Mouse (Mus musculus): Measurements from ENCODE around the gene Kcnc3. TPM values are rescaled to one million over a fixed set of nuclear protein-coding genes. Genes with fewer than 3 reads are reported as not detected.

Gene Kcnc3
- polyA plus RNA-seq, 1 experiment from 2014 or later, result 0.22 TPM

GRCm38 (mm10) chr7:44588338-44588737 lies 2.1 kb upstream of the Kcnc3 start:
- Histone ChIP-seq H3K27ac (ENCODE audit: low read depth, low read length) (no peak overlapping the region), H3K36me3 (ENCODE audit: control insufficient read depth, insufficient read depth, low read length) (no peaks in the 10 kb centered on the region), H3K9ac (ENCODE audit: low read depth, low read length) (no peak overlapping the region), H3K4me1 (replicated peaks; ENCODE audit: control insufficient read depth, insufficient read depth, low read length) (peaks cover 3% of the 10 kb centered on the region; the same call in 1 of the 2 replicates), H3K9me3 (ENCODE audit: control insufficient read depth, low read length) (no peaks in the 10 kb centered on the region), H3K4me3 (ENCODE audit: low read depth, low read length) (no peak overlapping the region), H3K4me2 (peak overlapping the region; percentile 68), H3K27me3 (replicated peaks; ENCODE audit: control insufficient read depth, insufficient read depth, low read length) (peaks cover 90% of the 10 kb centered on the region)
- WGBS, result 13% methylated on average over 12 of the region's 12 CpGs
- ATAC-seq (replicated peaks; ENCODE audit: low FRiP score), result no peak
- no peak for DNase-seq (ENCODE audit: low spot score)

- Histone ChIP-seq H3K4me1 (replicated peaks; ENCODE audit: control insufficient read depth, insufficient read depth, low read length) (peaks cover 3% of the 10 kb centered on the region; the same call in 1 of the 2 replicates), H3K4me3 (ENCODE audit: low read depth, low read length) (peak overlapping the region; percentile 44), H3K4me2 (peak overlapping the region; percentile 68), H3K27ac (ENCODE audit: low read depth, low read length) (no peak overlapping the region), H3K9me3 (ENCODE audit: control insufficient read depth, low read length) (no peaks in the 10 kb centered on the region), H3K27me3 (replicated peaks; ENCODE audit: control insufficient read depth, insufficient read depth, low read length) (peaks cover 98% of the 10 kb centered on the region), H3K36me3 (ENCODE audit: control insufficient read depth, insufficient read depth, low read length) (no peaks in the 10 kb centered on the region), H3K9ac (ENCODE audit: low read depth, low read length) (no peak overlapping the region)
- ATAC-seq (replicated peaks; ENCODE audit: low FRiP score), result peak; percentile 35; the same call in 1 of the 2 replicates
- DNase-seq (ENCODE audit: low spot score), result peak; percentile 71
- WGBS, result under 1% methylated on average over 31 of the region's 33 CpGs
These were observed 1.3 kb upstream of the Kcnc3 start for GRCm38 (mm10) chr7:44589149-44589548.

- 4% methylated on average over 13 of the region's 13 CpGs for WGBS
- H3K4me3 ChIP-seq (ENCODE audit: low read depth, low read length), result peak overlapping the region; percentile 16; the same call in 1 of the 2 replicates
- no peaks in the 10 kb centered on the region for H3K36me3 ChIP-seq (ENCODE audit: control insufficient read depth, insufficient read depth, low read length)
- no peak overlapping the region for H3K27ac ChIP-seq (ENCODE audit: low read depth, low read length)
- no peaks in the 10 kb centered on the region for H3K9me3 ChIP-seq (ENCODE audit: control insufficient read depth, low read length)
- DNase-seq (ENCODE audit: low spot score) (no peak), ATAC-seq (replicated peaks; ENCODE audit: low FRiP score) (no peak)
- peaks cover 3% of the 10 kb centered on the region; the same call in 1 of the 2 replicates for H3K4me1 ChIP-seq (replicated peaks; ENCODE audit: control insufficient read depth, insufficient read depth, low read length)
- peak overlapping the region; percentile 91 for H3K4me2 ChIP-seq
- no peak overlapping the region for H3K9ac ChIP-seq (ENCODE audit: low read depth, low read length)
- H3K27me3 ChIP-seq (replicated peaks; ENCODE audit: control insufficient read depth, insufficient read depth, low read length), result peaks cover 91% of the 10 kb centered on the region
These were observed 518 bp upstream of the Kcnc3 start for GRCm38 (mm10) chr7:44589946-44590345.

- H3K9ac ChIP-seq (ENCODE audit: low read depth, low read length), result no peak overlapping the region
- H3K27me3 ChIP-seq (replicated peaks; ENCODE audit: control insufficient read depth, insufficient read depth, low read length), result peaks cover 75% of the 10 kb centered on the region
- no peaks in the 10 kb centered on the region for H3K36me3 ChIP-seq (ENCODE audit: control insufficient read depth, insufficient read depth, low read length)
- H3K4me3 ChIP-seq (ENCODE audit: low read depth, low read length), result peak overlapping the region; percentile 54
- ATAC-seq (replicated peaks; ENCODE audit: low FRiP score) (no peak), DNase-seq (ENCODE audit: low spot score) (no peak)
- no peak overlapping the region for H3K27ac ChIP-seq (ENCODE audit: low read depth, low read length)
- H3K4me1 ChIP-seq (replicated peaks; ENCODE audit: control insufficient read depth, insufficient read depth, low read length), result peaks cover 3% of the 10 kb centered on the region; the same call in 1 of the 2 replicates
- no peaks in the 10 kb centered on the region for H3K9me3 ChIP-seq (ENCODE audit: control insufficient read depth, low read length)
- WGBS, result 2% methylated on average over 59 of the region's 60 CpGs
- peak overlapping the region; percentile 91 for H3K4me2 ChIP-seq
These were observed 1.1 kb downstream of the Kcnc3 start for GRCm38 (mm10) chr7:44591348-44592116.

GRCm38 (mm10) chr7:44593051-44593450 lies 2.6 kb downstream of the Kcnc3 start:
- H3K9me3 ChIP-seq (ENCODE audit: control insufficient read depth, low read length), result no peaks in the 10 kb centered on the region
- peaks cover 60% of the 10 kb centered on the region for H3K27me3 ChIP-seq (replicated peaks; ENCODE audit: control insufficient read depth, insufficient read depth, low read length)
- no peak overlapping the region for H3K9ac ChIP-seq (ENCODE audit: low read depth, low read length)
- no peak overlapping the region for H3K27ac ChIP-seq (ENCODE audit: low read depth, low read length)
- peaks cover 3% of the 10 kb centered on the region; the same call in 1 of the 2 replicates for H3K4me1 ChIP-seq (replicated peaks; ENCODE audit: control insufficient read depth, insufficient read depth, low read length)
- DNase-seq (ENCODE audit: low spot score), result no peak
- no peak for ATAC-seq (replicated peaks; ENCODE audit: low FRiP score)
- H3K4me3 ChIP-seq (ENCODE audit: low read depth, low read length), result no peak overlapping the region
- no peak overlapping the region for H3K4me2 ChIP-seq
- WGBS, result 5% methylated on average over 15 of the region's 15 CpGs
- no peaks in the 10 kb centered on the region for H3K36me3 ChIP-seq (ENCODE audit: control insufficient read depth, insufficient read depth, low read length)

- peak; percentile 42 for ATAC-seq (replicated peaks; ENCODE audit: low FRiP score)
- H3K27me3 ChIP-seq (replicated peaks; ENCODE audit: control insufficient read depth, insufficient read depth, low read length), result peaks cover 53% of the 10 kb centered on the region
These were observed 3.3 kb downstream of the Kcnc3 start for GRCm38 (mm10) chr7:44593775-44594174.

GRCm38 (mm10) chr7:44594291-44594690 lies 3.8 kb downstream of the Kcnc3 start:
- Histone ChIP-seq H3K4me2 (no peak overlapping the region), H3K9me3 (ENCODE audit: control insufficient read depth, low read length) (no peaks in the 10 kb centered on the region), H3K27ac (ENCODE audit: low read depth, low read length) (no peak overlapping the region), H3K27me3 (replicated peaks; ENCODE audit: control insufficient read depth, insufficient read depth, low read length) (peaks cover 48% of the 10 kb centered on the region), H3K9ac (ENCODE audit: low read depth, low read length) (no peak overlapping the region), H3K4me1 (replicated peaks; ENCODE audit: control insufficient read depth, insufficient read depth, low read length) (no peaks in the 10 kb centered on the region; the same call in 1 of the 2 replicates), H3K4me3 (ENCODE audit: low read depth, low read length) (no peak overlapping the region), H3K36me3 (ENCODE audit: control insufficient read depth, insufficient read depth, low read length) (no peaks in the 10 kb centered on the region)
- DNase-seq (ENCODE audit: low spot score), result no peak
- WGBS, result 65% methylated on average over 6 of the region's 6 CpGs
- no peak for ATAC-seq (replicated peaks; ENCODE audit: low FRiP score)

More at GRCm38 (mm10) chr7:44593775-44594174, 3.3 kb downstream of the Kcnc3 start:
- Histone ChIP-seq H3K9ac (ENCODE audit: low read depth, low read length) (no peak overlapping the region), H3K4me3 (ENCODE audit: low read depth, low read length) (no peak overlapping the region), H3K27ac (ENCODE audit: low read depth, low read length) (no peak overlapping the region), H3K4me1 (replicated peaks; ENCODE audit: control insufficient read depth, insufficient read depth, low read length) (peaks cover 3% of the 10 kb centered on the region; the same call in 1 of the 2 replicates), H3K9me3 (ENCODE audit: control insufficient read depth, low read length) (no peaks in the 10 kb centered on the region), H3K36me3 (ENCODE audit: control insufficient read depth, insufficient read depth, low read length) (no peaks in the 10 kb centered on the region), H3K4me2 (peak overlapping the region; percentile 30; the same call in 1 of the 2 replicates)
- 1% methylated on average over 22 of the region's 22 CpGs for whole genome bisulfite sequencing
- peak; percentile 87 for DNase-seq (ENCODE audit: low spot score)

GRCm38 (mm10) chr7:44595131-44595561 lies 4.7 kb downstream of the Kcnc3 start:
- H3K27ac ChIP-seq (ENCODE audit: low read depth, low read length), result no peak overlapping the region
- no peak for ATAC-seq (replicated peaks; ENCODE audit: low FRiP score)

More at GRCm38 (mm10) chr7:44595131-44595561, 4.7 kb downstream of the Kcnc3 start:
- Histone ChIP-seq H3K4me1 (replicated peaks; ENCODE audit: control insufficient read depth, insufficient read depth, low read length) (no peaks in the 10 kb centered on the region), H3K4me3 (ENCODE audit: low read depth, low read length) (no peak overlapping the region), H3K27me3 (replicated peaks; ENCODE audit: control insufficient read depth, insufficient read depth, low read length) (peaks cover 39% of the 10 kb centered on the region), H3K9me3 (ENCODE audit: control insufficient read depth, low read length) (no peaks in the 10 kb centered on the region), H3K36me3 (ENCODE audit: control insufficient read depth, insufficient read depth, low read length) (no peaks in the 10 kb centered on the region), H3K9ac (ENCODE audit: low read depth, low read length) (no peak overlapping the region), H3K4me2 (no peak overlapping the region)
- no peak for DNase-seq (ENCODE audit: low spot score)
- 90% methylated on average over 20 of the region's 20 CpGs for WGBS
